Mouse (Mus musculus) CH12.LX (cell line): ENCODE data around the gene Ip6k1. TPM values are rescaled to one million over a fixed set of nuclear protein-coding genes. Genes with fewer than 3 reads are reported as not detected.

Experiments used
- DNase-seq: peaks from one replicate; pipeline ENCODE4 v3.0.0-alpha.2; 2013; ENCODE audit errors: extremely low read depth
- H3K27ac ChIP-seq: 2 replicates; pipeline ENCODE4 v1.5.1; 2012; ENCODE audit warnings: low read depth, mild to moderate bottlenecking, control low read depth, moderate library complexity; ENCODE audit not compliant: insufficient read depth
- H3K27me3 ChIP-seq: replicated peaks from 2 replicates; pipeline ENCODE3; 2012; ENCODE audit warnings: inconsistent platforms
- H3K36me3 ChIP-seq, 2 experiments: replicated peaks in 1 of 2; 2 replicates each; pipeline versions ENCODE3 to v1.6.1; 2012; ENCODE audit warnings: inconsistent platforms in 1 of 2, low read length in 1 of 2, mild to moderate bottlenecking in 1 of 2, mixed read lengths in 1 of 2, moderate library complexity in 1 of 2; ENCODE audit not compliant: control insufficient read depth in 1 of 2, insufficient read depth in 1 of 2
- H3K4me1 ChIP-seq, 2 experiments: 2 replicates each; pipeline ENCODE4 v1.6.1; 2012; ENCODE audit warnings: inconsistent platforms in 1 of 2, moderate library complexity in 1 of 2; ENCODE audit not compliant: insufficient read depth in 2 of 2, control insufficient read depth in 1 of 2
- H3K4me2 ChIP-seq: 2 replicates; pipeline ENCODE4 v1.6.1; 2012; ENCODE audit warnings: low read depth, mild to moderate bottlenecking, control low read depth; ENCODE audit not compliant: poor library complexity, insufficient read depth, severe bottlenecking
- H3K4me3 ChIP-seq, 3 experiments: fragments of 150-350 bp in 1 of 3; sonication (generic) in 1 of 3; replicated peaks in 1 of 3; 2 replicates each; pipeline versions ENCODE3 to v1.5.1; 2011 to 2012; ENCODE audit warnings: low read depth in 2 of 3, low read length in 2 of 3, mild to moderate bottlenecking in 2 of 3, moderate library complexity in 2 of 3, control low read depth in 1 of 3, improper control_type of control experiment in 1 of 3, inconsistent platforms in 1 of 3, mixed read lengths in 1 of 3; ENCODE audit not compliant: poor library complexity in 1 of 3
- H3K79me2 ChIP-seq: replicated peaks from 2 replicates; pipeline ENCODE4 v1.6.1; 2012; ENCODE audit warnings: mild to moderate bottlenecking, moderate library complexity; ENCODE audit not compliant: control insufficient read depth, poor library complexity, insufficient read depth, severe bottlenecking; ENCODE audit errors: extremely low read depth
- H3K9ac ChIP-seq: 2 replicates; pipeline ENCODE4 v1.6.1; 2012; ENCODE audit warnings: low read depth, mild to moderate bottlenecking, control low read depth, moderate library complexity; ENCODE audit not compliant: insufficient read depth
- H3K9me3 ChIP-seq: replicated peaks from 2 replicates; pipeline ENCODE3; 2012; ENCODE audit warnings: low read length, inconsistent platforms, mixed read lengths
- CHD1 ChIP-seq: IDR thresholded peaks from 2 replicates; pipeline ENCODE4 v1.6.1; 2012; ENCODE audit warnings: low read depth, low read length, improper control_type of control experiment, inconsistent platforms
- CTCF ChIP-seq, 2 experiments: IDR thresholded peaks in 1 of 2; conservative IDR thresholded peaks in 1 of 2; 2 replicates each; pipeline ENCODE4 v1.5.1; 2011 to 2012; ENCODE audit warnings: low read depth in 2 of 2, low read length in 2 of 2, improper control_type of control experiment in 1 of 2, inconsistent platforms in 1 of 2, mild to moderate bottlenecking in 1 of 2, moderate library complexity in 1 of 2
- E2F4 ChIP-seq: IDR thresholded peaks from 2 replicates; pipeline ENCODE4 v1.6.1; 2011; ENCODE audit warnings: low read depth, low read length, improper control_type of control experiment; ENCODE audit not compliant: insufficient replicate concordance
- EP300 ChIP-seq: IDR thresholded peaks from 2 replicates; pipeline ENCODE4 v1.6.1; 2011; ENCODE audit warnings: low read length, improper control_type of control experiment
- ETS1 ChIP-seq: conservative IDR thresholded peaks from 2 replicates; pipeline ENCODE4 v1.6.1; 2012; ENCODE audit warnings: low read depth, mild to moderate bottlenecking, inconsistent platforms, low read length, improper control_type of control experiment, moderate library complexity
- IRF4 ChIP-seq: IDR thresholded peaks from 2 replicates; pipeline ENCODE4 v1.6.1; 2014; ENCODE audit warnings: low read depth, mild to moderate bottlenecking, inconsistent platforms, low read length, improper control_type of control experiment
- JUN ChIP-seq: IDR thresholded peaks from 2 replicates; pipeline ENCODE4 v1.6.1; 2011; ENCODE audit warnings: low read depth, mild to moderate bottlenecking, low read length, improper control_type of control experiment, moderate library complexity; ENCODE audit not compliant: insufficient read depth
- JUND ChIP-seq: conservative IDR thresholded peaks from 2 replicates; pipeline ENCODE4 v1.6.1; 2011; ENCODE audit warnings: low read depth, low read length, improper control_type of control experiment
- MAX ChIP-seq: IDR thresholded peaks from 2 replicates; pipeline ENCODE4 v1.6.1; 2011; ENCODE audit warnings: low read length, improper control_type of control experiment
- MAZ ChIP-seq: IDR thresholded peaks from 2 replicates; pipeline ENCODE4 v1.6.1; 2012; ENCODE audit warnings: low read depth, mild to moderate bottlenecking, inconsistent platforms, low read length, improper control_type of control experiment, moderate library complexity
- MEF2A ChIP-seq: IDR thresholded peaks from 2 replicates; pipeline ENCODE4 v1.6.1; 2014; ENCODE audit warnings: low read depth, mild to moderate bottlenecking, inconsistent platforms, low read length, improper control_type of control experiment, borderline replicate concordance
- MYC ChIP-seq: IDR thresholded peaks from 2 replicates; pipeline ENCODE4 v1.6.1; 2011; ENCODE audit warnings: low read depth, mild to moderate bottlenecking, improper control_type of control experiment, low read length
- NRF1 ChIP-seq: IDR thresholded peaks from 2 replicates; pipeline ENCODE4 v1.6.1; 2014; ENCODE audit warnings: low read depth, mild to moderate bottlenecking, inconsistent platforms, low read length, improper control_type of control experiment, moderate library complexity
- PAX5 ChIP-seq: IDR thresholded peaks from 2 replicates; pipeline ENCODE4 v1.6.1; 2012; ENCODE audit warnings: low read length, inconsistent platforms, mixed read lengths
- POLR2A ChIP-seq: IDR thresholded peaks from 2 replicates; pipeline ENCODE4 v1.6.1; 2011; ENCODE audit warnings: low read depth, mild to moderate bottlenecking, improper control_type of control experiment, low read length
- POLR2AphosphoS2 ChIP-seq: IDR thresholded peaks from 2 replicates; pipeline ENCODE4 v1.6.1; 2011; ENCODE audit warnings: low read depth, low read length, improper control_type of control experiment
- RAD21 ChIP-seq: IDR thresholded peaks from 2 replicates; pipeline ENCODE4 v1.6.1; 2011; ENCODE audit warnings: low read depth, mild to moderate bottlenecking, low read length, improper control_type of control experiment, moderate library complexity
- RCOR1 ChIP-seq: conservative IDR thresholded peaks from 2 replicates; pipeline ENCODE4 v1.6.1; 2012; ENCODE audit warnings: low read depth, mild to moderate bottlenecking, inconsistent platforms, low read length, improper control_type of control experiment
- TBP ChIP-seq: conservative IDR thresholded peaks from 2 replicates; pipeline ENCODE4 v1.6.1; 2011; ENCODE audit warnings: low read depth, low read length, improper control_type of control experiment
- TCF12 ChIP-seq: IDR thresholded peaks from 2 replicates; pipeline ENCODE4 v1.6.1; 2014; ENCODE audit warnings: low read depth, mild to moderate bottlenecking, inconsistent platforms, low read length, improper control_type of control experiment
- UBTF ChIP-seq: IDR thresholded peaks from 2 replicates; pipeline ENCODE4 v1.6.1; 2012; ENCODE audit warnings: low read depth, mild to moderate bottlenecking, inconsistent platforms, low read length, improper control_type of control experiment, moderate library complexity
- USF2 ChIP-seq: conservative IDR thresholded peaks from 2 replicates; pipeline ENCODE4 v1.6.1; 2011; ENCODE audit warnings: low read depth, low read length, improper control_type of control experiment
- ZKSCAN1 ChIP-seq: IDR thresholded peaks from 2 replicates; pipeline ENCODE4 v1.6.1; 2012; ENCODE audit warnings: low read depth, inconsistent platforms, low read length, improper control_type of control experiment, borderline replicate concordance
- ZMIZ1 ChIP-seq: IDR thresholded peaks from 2 replicates; pipeline ENCODE4 v1.6.1; 2012; ENCODE audit warnings: low read depth, mild to moderate bottlenecking, inconsistent platforms, low read length, improper control_type of control experiment
- ZNF384 ChIP-seq: IDR thresholded peaks from 2 replicates; pipeline ENCODE4 v1.6.1; 2012; ENCODE audit warnings: low read depth, low read length, improper control_type of control experiment, inconsistent platforms
- dilution Hi-C: fragments of 300-500 bp; cut with MboI; formaldehyde crosslinking; loops from 2 replicates; pipeline ENCODE4 v1.14.3; 2020; ENCODE audit warnings: low sequenced_read_pairs; ENCODE audit not compliant: extremely low pct_unique_long_range_greater_than_20kb, extremely low pct_ligation_motif_present
- in situ Hi-C: fragments of 300-500 bp; cut with MboI; formaldehyde crosslinking; loops from 3 replicates; pipeline ENCODE4 v1.14.3; 2019; ENCODE audit warnings: low sequenced_read_pairs, low pct_ligation_motif_present, low pct_unique_long_range_greater_than_20kb, mixed read lengths
- polyA plus RNA-seq: library from polyadenylated mRNA; unstranded; fragments of >175 nt; gene quantifications from 2 replicates; pipeline ENCODE4 v1.2.1, GENCODE M21; 2012; ENCODE audit warnings: low read depth; ENCODE audit not compliant: insufficient read length
- total RNA-seq, 2 experiments: library from RNA; depleted of rRNA; stranded (reverse); fragments of 300-350 nt in 1 of 2; fragments of >200 nt in 1 of 2; gene quantifications; 2 replicates each; pipeline ENCODE4 v1.2.3; 2012 to 2014

Gene Ip6k1
- total and polyA plus RNA-seq, 3 experiments, result 26.0 to 40.7 (median 27.1) TPM

DNA sequence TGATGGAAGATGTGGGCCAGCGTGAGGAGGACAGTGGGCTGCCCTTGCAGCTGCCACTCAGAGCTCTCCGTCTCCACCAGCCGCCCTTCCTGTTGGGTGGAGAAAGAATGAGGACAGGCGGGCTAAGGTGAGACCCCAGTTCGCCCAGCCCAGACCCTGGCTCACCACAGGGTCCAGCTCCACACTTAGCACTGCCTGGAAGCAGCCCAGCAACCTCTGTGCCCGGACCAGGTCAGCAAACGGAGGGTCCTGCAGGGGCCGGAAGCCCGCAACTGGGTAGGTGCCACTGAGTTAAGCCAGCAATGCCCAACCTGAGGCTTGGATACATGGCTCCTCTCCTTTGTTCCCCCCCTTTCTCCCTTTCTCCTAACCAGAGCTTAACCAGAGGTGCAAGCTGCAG is 66.7 kb downstream of the Ip6k1 start:
- no peak overlapping the region for H3K4me2 ChIP-seq
- no peaks in the 10 kb centered on the region for H3K79me2 ChIP-seq
- no peaks in the 10 kb centered on the region for H3K4me1 ChIP-seq
- H3K4me3 ChIP-seq, result no peak overlapping the region
- DNase-seq, result no peak
- no peak overlapping the region for H3K27ac ChIP-seq
- H3K9me3 ChIP-seq, result no peaks in the 10 kb centered on the region
- in situ Hi-C loops (loop anchor here (5.0 kb wide), 1 partner anchor 157 kb away; no protein-coding TSS in a partner anchor), dilution Hi-C loops (no loop called here)
- H3K36me3 ChIP-seq, result peaks cover 86 to 97% of the 10 kb centered on the region in 2 experiments
- no peaks in the 10 kb centered on the region for H3K27me3 ChIP-seq
- TF ChIP-seq MAZ (no peak), ETS1 (no peak), UBTF (no peak), USF2 (no peak), E2F4 (no peak), JUND (no peak), CTCF (conservative IDR thresholded peaks at IDR 0.05 in 1 of 2, IDR thresholded peaks at IDR 0.05 in 1 of 2; ENCODE audit: low read depth in 2 of 2, low read length in 2 of 2) (no peak), ZMIZ1 (no peak), RAD21 (no peak), MYC (no peak), EP300 (no peak), MAX (no peak)
- no peak overlapping the region for H3K9ac ChIP-seq

DNA sequence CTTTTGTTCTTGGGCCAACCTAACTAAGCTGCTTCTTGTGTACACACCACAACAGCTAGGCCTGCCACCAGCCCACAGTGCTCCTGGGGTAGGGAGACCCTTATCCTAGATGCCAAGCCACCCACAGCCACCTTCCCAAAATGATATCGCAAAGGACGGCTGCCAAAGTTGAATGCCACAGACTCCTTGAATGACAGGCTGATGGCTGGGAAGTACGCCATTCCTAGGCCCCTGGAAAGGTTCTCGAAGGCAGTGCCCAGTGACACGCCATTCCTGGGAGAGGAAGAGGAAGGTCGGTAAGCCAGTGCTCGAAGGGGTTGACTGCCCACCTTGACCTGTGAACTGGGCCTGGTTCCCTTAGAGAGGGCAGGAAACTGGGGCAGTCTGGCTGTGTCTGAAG is 67.2 kb downstream of the Ip6k1 start:
- dilution Hi-C loops, result no loop called here
- H3K27ac ChIP-seq, result no peak overlapping the region
- TF ChIP-seq MAZ, result no peak
- TF ChIP-seq CTCF (conservative IDR thresholded peaks at IDR 0.05 in 1 of 2, IDR thresholded peaks at IDR 0.05 in 1 of 2; ENCODE audit: low read depth in 2 of 2, low read length in 2 of 2), result no peak
- no peak for TF ChIP-seq TBP
- TF ChIP-seq MYC, result no peak
- TF ChIP-seq USF2, result no peak
- no peak for TF ChIP-seq RCOR1
- TF ChIP-seq IRF4, result no peak
- TF ChIP-seq TCF12, result no peak
- no peak for TF ChIP-seq NRF1
- no peak for TF ChIP-seq MEF2A
- no peak for TF ChIP-seq PAX5
- no peak for TF ChIP-seq POLR2A
- no peak for TF ChIP-seq EP300
- no peak for TF ChIP-seq JUN
- TF ChIP-seq CHD1, result no peak
- TF ChIP-seq ZKSCAN1, result no peak
- no peak for TF ChIP-seq E2F4
- no peak for TF ChIP-seq UBTF
- no peak for TF ChIP-seq ZNF384
- TF ChIP-seq POLR2AphosphoS2, result no peak
- H3K4me1 ChIP-seq, result no peaks in the 10 kb centered on the region
- no peak for DNase-seq
- peaks cover 80 to 95% of the 10 kb centered on the region in 2 experiments for H3K36me3 ChIP-seq
- no peak overlapping the region for H3K4me3 ChIP-seq
- no peak overlapping the region for H3K4me2 ChIP-seq
- in situ Hi-C loops, result loop anchor here (5.0 kb wide), 1 partner anchor 157 kb away; no protein-coding TSS in a partner anchor
- no peaks in the 10 kb centered on the region for H3K27me3 ChIP-seq
- no peaks in the 10 kb centered on the region for H3K79me2 ChIP-seq
- H3K9me3 ChIP-seq, result no peaks in the 10 kb centered on the region
- H3K9ac ChIP-seq, result no peak overlapping the region
